Mouse (Mus musculus) midbrain, embryonic 16.5 days (tissue): ENCODE data around the gene Drd4. TPM values are rescaled to one million over a fixed set of nuclear protein-coding genes. Genes with fewer than 3 reads are reported as not detected.

ENCODE experiments used
- ATAC-seq: fragments of 200-750 bp; cut with Nextera tagmentation; 2 replicates; pipeline ENCODE4 v1.8.0; 2017; ENCODE audit warnings: moderate TSS enrichment
- H3K27ac ChIP-seq: fragments of 300-500 bp; sonication (generic); 2 replicates; pipeline ENCODE4 v1.5.1; 2014; ENCODE audit warnings: mild to moderate bottlenecking, low read length, mixed read lengths
- H3K27me3 ChIP-seq: fragments of 300-500 bp; sonication (generic); 2 replicates; pipeline ENCODE4 v1.6.1; 2014; ENCODE audit warnings: low read depth, low read length, mixed read lengths; ENCODE audit not compliant: control insufficient read depth, insufficient read depth
- H3K36me3 ChIP-seq: fragments of 300-500 bp; sonication (generic); 2 replicates; pipeline ENCODE4 v1.6.1; 2014; ENCODE audit warnings: mild to moderate bottlenecking, low read length, moderate library complexity, mixed read lengths; ENCODE audit not compliant: control insufficient read depth, insufficient read depth
- H3K4me1 ChIP-seq: fragments of 300-500 bp; sonication (generic); 2 replicates; pipeline ENCODE4 v1.6.1; 2014; ENCODE audit warnings: mild to moderate bottlenecking, low read length, mixed read lengths; ENCODE audit not compliant: control insufficient read depth, insufficient read depth
- H3K4me2 ChIP-seq: fragments of 300-500 bp; sonication (generic); 2 replicates; pipeline ENCODE4 v1.6.1; 2014; ENCODE audit warnings: mild to moderate bottlenecking, low read length, mixed read lengths
- H3K4me3 ChIP-seq: fragments of 300-500 bp; sonication (generic); 2 replicates; pipeline ENCODE4 v1.5.1; 2014; ENCODE audit warnings: low read depth, mild to moderate bottlenecking, low read length, moderate library complexity, mixed read lengths
- H3K9ac ChIP-seq: fragments of 300-500 bp; sonication (generic); 2 replicates; pipeline ENCODE4 v1.6.1; 2014; ENCODE audit warnings: low read depth, low read length, mixed read lengths
- H3K9me3 ChIP-seq: fragments of 300-500 bp; sonication (generic); replicated peaks from 2 replicates; pipeline ENCODE4 v1.6.1; 2014; ENCODE audit warnings: mild to moderate bottlenecking, low read length, mixed read lengths; ENCODE audit not compliant: control insufficient read depth, poor library complexity, severe bottlenecking
- WGBS: fragments of 180-500 bp; shearing (Covaris S2); extraction: QIAGEN DNeasy Blood & Tissue Kit; methylation state at CpG from one replicate; pipeline ENCODE4 v1.1.7; 2014; 5-methylcytosine and 5-hydroxymethylcytosine counted together
- polyA plus RNA-seq: library from polyadenylated mRNA; unstranded; fragments of >200 nt; fragmentation: Nextera tagmentation; extraction: Ambion mirVana; gene quantifications from 2 replicates; pipeline ENCODE4 v1.2.1, GENCODE M21; 2015

Gene Drd4
- polyA plus RNA-seq, 1 experiment from 2014 or later: 1.2 TPM

GRCm38 (mm10) chr7:141344787-141345186, 53.0 kb downstream of the Drd4 start:
- Histone ChIP-seq H3K36me3 (no peaks in the 10 kb centered on the region), H3K4me3 (no peak overlapping the region), H3K4me2 (no peak overlapping the region), H3K4me1 (no peaks in the 10 kb centered on the region), H3K27me3 (no peaks in the 10 kb centered on the region), H3K9ac (no peak overlapping the region), H3K9me3 (no peaks in the 10 kb centered on the region), H3K27ac (no peak overlapping the region)
- 93% methylated on average over 5 of the region's 5 CpGs for WGBS
- no peak for ATAC-seq

Other genes with a start within 250 kb of the Drd4 start
- 59.5 and 65.7 TPM in 2 replicates for gene B4galnt4, start 230.9 kb upstream of the Drd4 start, polyA plus RNA-seq
- gene Pkp3, start 213.8 kb upstream of the Drd4 start, polyA plus RNA-seq: 0.06 TPM in 1 of 2 replicates, not detected in the other
- 1.7 and 2.0 TPM in 2 replicates for gene Sigirr, start 191.4 kb upstream of the Drd4 start, polyA plus RNA-seq
- gene Ano9, start 174.2 kb upstream of the Drd4 start, polyA plus RNA-seq: 0.28 and 0.42 TPM in 2 replicates
- gene Ptdss2, start 169.6 kb upstream of the Drd4 start, polyA plus RNA-seq: 81.6 and 82.6 TPM in 2 replicates
- gene Rnh1, start 119.1 kb upstream of the Drd4 start, polyA plus RNA-seq: 35.3 and 37.8 TPM in 2 replicates
- 139 and 144 TPM in 2 replicates for gene Hras, start 98.0 kb upstream of the Drd4 start, polyA plus RNA-seq
- 11.5 and 12.7 TPM in 2 replicates for gene Lrrc56, start 97.8 kb upstream of the Drd4 start, polyA plus RNA-seq
- 0.23 and 0.81 TPM in 2 replicates for gene Lmntd2, start 77.9 kb upstream of the Drd4 start, polyA plus RNA-seq
- 19.8 and 21.2 TPM in 2 replicates for gene Rassf7, start 76.1 kb upstream of the Drd4 start, polyA plus RNA-seq
- gene Phrf1, start 63.2 kb upstream of the Drd4 start, polyA plus RNA-seq: 68.0 and 72.3 TPM in 2 replicates
- gene Irf7, start 25.5 kb upstream of the Drd4 start, polyA plus RNA-seq: 1.4 and 1.5 TPM in 2 replicates
- gene Cdhr5, start 15.2 kb upstream of the Drd4 start, polyA plus RNA-seq: not detected in 2 replicates
- gene Sct, start 12.9 kb upstream of the Drd4 start, polyA plus RNA-seq: 2.4 and 2.8 TPM in 2 replicates
- 211 and 237 TPM in 2 replicates for gene Deaf1, start 35.7 kb downstream of the Drd4 start, polyA plus RNA-seq
- gene Tmem80, start 35.7 kb downstream of the Drd4 start, polyA plus RNA-seq: 53.1 and 54.7 TPM in 2 replicates
- gene Eps8l2, start 46.9 kb downstream of the Drd4 start, polyA plus RNA-seq: 0.61 and 1.0 TPM in 2 replicates
- 291 and 309 TPM in 2 replicates for gene Taldo1, start 100.2 kb downstream of the Drd4 start, polyA plus RNA-seq
- gene Gatd1, start 122.1 kb downstream of the Drd4 start, polyA plus RNA-seq: 48.5 and 54.9 TPM in 2 replicates
- 109 and 151 TPM in 2 replicates for gene Cend1, start 137.5 kb downstream of the Drd4 start, polyA plus RNA-seq
- gene Slc25a22, start 145.9 kb downstream of the Drd4 start, polyA plus RNA-seq: 108 and 121 TPM in 2 replicates
- 2.4 and 2.5 TPM in 2 replicates for gene Pidd1, start 152.0 kb downstream of the Drd4 start, polyA plus RNA-seq
- gene Rplp2, start 155.4 kb downstream of the Drd4 start, polyA plus RNA-seq: 607 and 649 TPM in 2 replicates
- gene Pnpla2, start 163.2 kb downstream of the Drd4 start, polyA plus RNA-seq: 16.9 and 17.7 TPM in 2 replicates
- gene Cracr2b, start 169.1 kb downstream of the Drd4 start, polyA plus RNA-seq: 6.6 and 7.1 TPM in 2 replicates
- gene Cd151, start 175.4 kb downstream of the Drd4 start, polyA plus RNA-seq: 17.1 and 17.5 TPM in 2 replicates
- 73.3 and 74.0 TPM in 2 replicates for gene Polr2l, start 183.1 kb downstream of the Drd4 start, polyA plus RNA-seq
- gene Tspan4, start 183.2 kb downstream of the Drd4 start, polyA plus RNA-seq: 45.8 and 49.1 TPM in 2 replicates
- gene Chid1, start 247.9 kb downstream of the Drd4 start, polyA plus RNA-seq: 40.3 and 52.8 TPM in 2 replicates